Mouse (Mus musculus): ENCODE measurements around the gene Uap1l1. TPM values are rescaled to one million over a fixed set of nuclear protein-coding genes. Genes with fewer than 3 reads are reported as not detected.

Uap1l1 gene
- total and polyA plus RNA-seq, 3 experiments: 4.7 to 12.6 TPM; not detected in 1

- Histone ChIP-seq H3K9ac (ENCODE audit: control insufficient read depth, low read depth, low read length, poor library complexity, severe bottlenecking) (no peak overlapping the region), H3K27me3 (ENCODE audit: control insufficient read depth in 1 of 2, insufficient read depth in 2 of 2, low read length in 2 of 2) (no peaks in the 10 kb centered on the region), H3K9me3 (replicated peaks; ENCODE audit: insufficient read depth, low read length) (no peaks in the 10 kb centered on the region), H3K27ac (ENCODE audit: control insufficient read depth, low read depth, low read length) (no peak overlapping the region), H3K4me3 (ENCODE audit: control insufficient read depth in 1 of 2, insufficient read depth in 1 of 2, low read depth in 2 of 2, low read length in 2 of 2) (no peak overlapping the region), H3K36me3 (ENCODE audit: control insufficient read depth in 1 of 2, insufficient read depth in 2 of 2, low read length in 2 of 2) (peaks cover 0 to 15% of the 10 kb centered on the region in 2 experiments; a peak in 3 of 4 replicates), H3K4me1 (ENCODE audit: control insufficient read depth in 1 of 2, insufficient read depth in 2 of 2, low read length in 2 of 2) (peaks cover 0 to 8% of the 10 kb centered on the region in 2 experiments; a peak in 2 of 4 replicates), H3K79me2 (ENCODE audit: control insufficient read depth, insufficient read depth, low read length, poor library complexity) (peaks cover under 1% of the 10 kb centered on the region; the same call in 1 of the 2 replicates)
- no peak for TF ChIP-seq BHLHE40 (IDR thresholded peaks at IDR 0.05; ENCODE audit: borderline replicate concordance, low read depth, low read length)
- no peak for TF ChIP-seq HCFC1 (IDR thresholded peaks at IDR 0.05; ENCODE audit: low read depth, low read length)
- TF ChIP-seq POLR2AphosphoS5 (IDR thresholded peaks at IDR 0.05; ENCODE audit: borderline replicate concordance, low read depth, low read length): no peak
- TF ChIP-seq ZMIZ1 (IDR thresholded peaks at IDR 0.05; ENCODE audit: low read depth, low read length): no peak
- TF ChIP-seq SIN3A (IDR thresholded peaks at IDR 0.05; ENCODE audit: low read length): no peak
- no peak for TF ChIP-seq ELF1 (IDR thresholded peaks at IDR 0.05; ENCODE audit: low read depth, low read length)
- TF ChIP-seq MAX (IDR thresholded peaks at IDR 0.05; ENCODE audit: low read length): no peak
- no peak for TF ChIP-seq USF2 (IDR thresholded peaks at IDR 0.05; ENCODE audit: borderline replicate concordance in 1 of 2, insufficient read depth in 1 of 2, low read depth in 1 of 2, low read length in 2 of 2)
- TF ChIP-seq CTCF (IDR thresholded peaks at IDR 0.05 in 2 of 3, conservative IDR thresholded peaks at IDR 0.05 in 1 of 3; ENCODE audit: control insufficient read depth in 1 of 3, insufficient read depth in 1 of 3, low read depth in 2 of 3, low read length in 3 of 3, poor library complexity in 1 of 3, severe bottlenecking in 1 of 3): no peak
- DNase-seq (ENCODE audit: low read depth, low spot score): no peak
Observed at GRCm38 (mm10) chr2:25350701-25351100, 14.8 kb downstream of the Uap1l1 start.

GRCm38 (mm10) chr2:25349499-25349898, 16.0 kb downstream of the Uap1l1 start:
- peaks cover 0 to 21% of the 10 kb centered on the region in 2 experiments; a peak in 2 of 4 replicates for H3K36me3 ChIP-seq (ENCODE audit: control insufficient read depth in 1 of 2, insufficient read depth in 2 of 2, low read length in 2 of 2)
- no peaks in the 10 kb centered on the region for H3K4me1 ChIP-seq (ENCODE audit: control insufficient read depth in 1 of 2, insufficient read depth in 2 of 2, low read length in 2 of 2)
- DNase-seq (ENCODE audit: low read depth, low spot score): no peak
- TF ChIP-seq MAX (IDR thresholded peaks at IDR 0.05; ENCODE audit: low read length): no peak
- no peak overlapping the region for H3K27ac ChIP-seq (ENCODE audit: control insufficient read depth, low read depth, low read length)
- H3K4me3 ChIP-seq (ENCODE audit: control insufficient read depth in 1 of 2, insufficient read depth in 1 of 2, low read depth in 2 of 2, low read length in 2 of 2): no peak overlapping the region
- H3K79me2 ChIP-seq (ENCODE audit: control insufficient read depth, insufficient read depth, low read length, poor library complexity): no peaks in the 10 kb centered on the region
- no peaks in the 10 kb centered on the region for H3K9me3 ChIP-seq (replicated peaks; ENCODE audit: insufficient read depth, low read length)
- H3K9ac ChIP-seq (ENCODE audit: control insufficient read depth, low read depth, low read length, poor library complexity, severe bottlenecking): no peak overlapping the region
- no peaks in the 10 kb centered on the region for H3K27me3 ChIP-seq (ENCODE audit: control insufficient read depth in 1 of 2, insufficient read depth in 2 of 2, low read length in 2 of 2)

GRCm38 (mm10) chr2:25348162-25348561, 17.3 kb downstream of the Uap1l1 start:
- DNase-seq (ENCODE audit: low read depth, low spot score): no peak
- Histone ChIP-seq H3K9ac (ENCODE audit: control insufficient read depth, low read depth, low read length, poor library complexity, severe bottlenecking) (no peak overlapping the region), H3K79me2 (ENCODE audit: control insufficient read depth, insufficient read depth, low read length, poor library complexity) (no peaks in the 10 kb centered on the region), H3K9me3 (replicated peaks; ENCODE audit: insufficient read depth, low read length) (no peaks in the 10 kb centered on the region), H3K36me3 (ENCODE audit: control insufficient read depth in 1 of 2, insufficient read depth in 2 of 2, low read length in 2 of 2) (peaks cover 0 to 24% of the 10 kb centered on the region in 2 experiments; a peak in 2 of 4 replicates), H3K27me3 (ENCODE audit: control insufficient read depth in 1 of 2, insufficient read depth in 2 of 2, low read length in 2 of 2) (no peaks in the 10 kb centered on the region), H3K4me3 (ENCODE audit: control insufficient read depth in 1 of 2, insufficient read depth in 1 of 2, low read depth in 2 of 2, low read length in 2 of 2) (no peak overlapping the region), H3K27ac (ENCODE audit: control insufficient read depth, low read depth, low read length) (no peak overlapping the region), H3K4me1 (ENCODE audit: control insufficient read depth in 1 of 2, insufficient read depth in 2 of 2, low read length in 2 of 2) (no peaks in the 10 kb centered on the region)
- TF ChIP-seq ZC3H11A (IDR thresholded peaks at IDR 0.05; ENCODE audit: low read depth, low read length) (no peak), ZMIZ1 (IDR thresholded peaks at IDR 0.05; ENCODE audit: low read depth, low read length) (no peak), NELFE (IDR thresholded peaks at IDR 0.05; ENCODE audit: low read depth, low read length) (no peak), MYB (IDR thresholded peaks at IDR 0.05; ENCODE audit: low read depth, low read length) (no peak), HCFC1 (IDR thresholded peaks at IDR 0.05; ENCODE audit: low read depth, low read length) (no peak), CHD1 (IDR thresholded peaks at IDR 0.05; ENCODE audit: low read depth, low read length) (no peak), POLR2AphosphoS5 (IDR thresholded peaks at IDR 0.05; ENCODE audit: borderline replicate concordance, low read depth, low read length) (no peak)

Data from MEL (cell line).